Mouse (Mus musculus): Measurements from ENCODE around the gene Stt3b.
A peak's percentile ranks its signal among the peaks of the same experiment; 100 is the strongest.

Stt3b gene

DNA sequence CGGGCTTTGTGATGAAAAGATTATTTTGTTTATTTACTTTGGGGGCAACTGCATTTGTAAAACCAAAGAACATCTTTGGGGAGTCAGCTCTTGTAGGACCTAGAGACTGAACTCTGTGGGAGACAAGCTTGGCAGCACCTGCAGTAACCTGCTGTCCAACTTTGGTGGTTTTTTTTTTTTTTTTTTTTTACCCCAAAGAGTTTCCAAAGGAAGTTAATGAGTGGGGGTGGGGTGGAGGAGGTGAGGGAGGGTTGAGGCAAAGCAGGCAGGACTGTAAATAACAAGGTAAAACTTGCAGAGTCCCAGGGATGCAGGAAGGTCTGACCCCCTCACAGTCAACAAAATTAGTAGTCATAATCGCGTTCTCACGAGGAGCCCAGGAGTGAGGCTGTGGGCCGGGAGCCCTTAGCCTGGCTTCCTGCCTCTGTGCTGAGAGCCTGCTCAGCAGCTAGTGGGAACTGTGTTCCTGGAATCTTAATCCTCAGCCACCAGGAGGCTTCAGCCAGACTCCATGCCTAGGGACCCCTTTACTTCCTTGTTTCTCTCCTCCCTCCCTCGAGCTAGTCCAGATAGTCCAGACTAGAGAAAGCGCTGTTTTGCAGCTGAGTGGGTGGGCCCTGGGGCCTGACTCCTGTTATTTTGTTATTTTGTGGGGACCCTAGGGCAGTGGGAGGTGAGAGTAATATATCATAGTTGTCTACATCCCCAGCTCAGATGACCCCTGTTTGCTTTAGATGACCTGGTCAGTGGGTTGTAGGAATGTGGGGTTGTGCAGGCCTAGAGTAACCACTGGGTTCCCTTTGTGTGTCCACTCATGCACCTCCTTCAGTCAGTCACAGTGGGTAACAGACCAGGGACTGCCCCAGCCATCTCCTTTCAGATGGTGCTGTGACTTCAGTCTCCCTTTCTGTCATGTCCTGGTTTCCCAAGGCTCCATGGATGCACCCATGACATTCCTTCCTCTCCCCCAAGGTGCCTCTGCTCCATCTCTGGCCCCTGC is 95.3 kb downstream of the Stt3b start:
- DNase-seq (ENCODE audit: low read depth, low spot score), result peak; percentile 12

DNA sequence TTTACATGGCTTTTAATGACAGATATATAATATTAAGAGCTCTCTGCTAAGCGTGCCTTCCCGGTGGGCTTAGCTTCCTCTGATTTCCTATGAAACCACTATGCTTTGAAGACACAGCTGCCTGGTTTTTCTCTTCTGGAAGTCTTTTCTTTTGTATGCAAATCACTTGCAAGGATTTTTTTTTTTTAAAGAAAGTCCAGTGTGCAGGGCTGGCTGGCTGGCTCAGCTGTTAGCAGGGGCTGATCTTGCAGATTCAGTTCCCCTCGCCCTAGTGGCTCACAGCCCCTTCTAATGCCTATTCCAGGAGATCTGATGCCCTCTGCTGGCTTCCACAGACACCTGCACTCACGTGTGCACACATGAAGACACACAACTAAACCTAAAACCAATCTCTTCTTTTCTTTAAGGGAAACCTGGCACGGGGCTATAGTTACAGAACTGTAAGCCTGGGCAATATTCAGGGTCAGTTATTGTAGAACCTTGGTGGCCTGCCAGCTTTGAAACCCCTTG is 96.4 kb downstream of the Stt3b start:
- no peak for DNase-seq (ENCODE audit: low read depth, low spot score)

DNA sequence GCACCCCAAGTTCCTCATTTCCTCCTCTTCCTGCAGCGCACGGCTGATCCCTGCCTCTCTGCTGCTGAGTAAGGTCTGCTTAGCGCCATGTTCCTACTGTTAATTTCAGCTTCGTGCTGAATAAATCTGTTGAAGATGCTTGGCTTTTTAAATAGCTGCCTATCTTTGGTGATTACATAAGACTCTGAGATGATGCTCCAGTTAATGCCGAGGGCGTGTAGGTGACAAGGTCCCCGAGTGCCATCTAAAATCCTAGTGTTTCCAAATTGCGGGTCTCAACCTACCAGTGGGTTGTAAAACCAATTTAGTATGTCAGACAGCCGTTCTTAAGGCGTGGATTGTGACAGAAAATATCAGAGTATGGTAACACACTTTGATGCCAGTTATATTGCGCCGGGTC is 99.7 kb downstream of the Stt3b start:
- no peak for DNase-seq (ENCODE audit: low read depth, low spot score)

DNA sequence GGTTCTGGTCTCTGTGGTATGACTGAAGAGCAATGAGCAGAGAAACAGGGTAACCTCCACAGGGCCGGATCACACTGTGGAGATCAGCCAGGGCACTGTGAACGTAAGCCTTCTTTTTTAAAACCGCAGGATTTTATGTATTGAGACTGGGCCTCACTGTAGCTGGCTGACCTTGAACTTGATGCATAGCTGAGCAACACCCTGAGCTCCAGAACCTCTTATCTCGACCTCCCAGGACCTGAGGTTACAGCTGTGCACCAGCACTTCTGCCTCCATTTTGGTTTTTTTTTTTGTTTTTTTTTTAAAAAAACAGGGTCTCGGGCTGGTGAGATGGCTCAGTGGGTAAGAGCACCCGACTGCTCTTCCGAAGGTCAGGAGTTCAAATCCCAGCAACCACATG is 100.5 kb downstream of the Stt3b start:
- DNase-seq (ENCODE audit: low read depth, low spot score), result no peak

DNA sequence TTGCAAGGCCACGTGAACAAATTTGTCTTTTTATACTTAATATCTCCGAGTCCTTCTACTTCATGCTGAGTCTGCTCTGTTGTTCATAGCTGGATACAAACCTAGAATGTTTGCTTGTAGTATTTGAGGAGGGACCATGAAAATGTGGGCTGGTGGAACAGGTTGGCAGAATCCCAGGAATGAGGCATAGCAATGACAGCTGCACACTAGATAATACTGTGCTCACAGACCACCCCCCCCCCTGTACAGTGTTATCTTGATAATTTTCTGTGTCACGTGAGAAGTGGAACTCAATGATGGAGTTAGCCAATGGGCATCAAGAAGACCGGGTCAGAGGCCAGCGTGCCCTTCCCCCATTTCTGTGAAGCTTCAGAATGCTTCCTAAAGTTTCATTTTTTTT is 104.0 kb downstream of the Stt3b start:
- no peak for DNase-seq (ENCODE audit: low read depth, low spot score)

DNA sequence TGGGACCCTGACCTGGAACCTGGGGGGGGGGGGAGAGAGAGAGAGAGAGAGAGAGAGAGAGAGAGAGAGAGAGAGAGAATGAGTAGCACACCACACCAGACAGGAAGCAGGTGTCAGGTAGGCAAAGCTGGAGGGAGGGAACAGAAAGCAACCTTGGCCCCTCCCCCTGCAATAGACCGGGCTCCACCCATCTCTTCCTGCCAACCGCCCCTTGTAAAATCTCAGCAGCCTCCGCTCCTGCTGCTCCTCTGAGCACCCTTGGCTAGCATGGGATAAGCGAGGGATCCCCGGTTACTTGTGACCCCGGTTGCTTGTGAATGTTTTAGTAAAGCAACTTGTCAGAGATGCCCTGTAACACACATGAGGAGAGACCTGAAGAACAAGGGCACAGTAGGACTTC is 104.7 kb downstream of the Stt3b start:
- peak; percentile 72 for DNase-seq (ENCODE audit: low read depth, low spot score)

DNA sequence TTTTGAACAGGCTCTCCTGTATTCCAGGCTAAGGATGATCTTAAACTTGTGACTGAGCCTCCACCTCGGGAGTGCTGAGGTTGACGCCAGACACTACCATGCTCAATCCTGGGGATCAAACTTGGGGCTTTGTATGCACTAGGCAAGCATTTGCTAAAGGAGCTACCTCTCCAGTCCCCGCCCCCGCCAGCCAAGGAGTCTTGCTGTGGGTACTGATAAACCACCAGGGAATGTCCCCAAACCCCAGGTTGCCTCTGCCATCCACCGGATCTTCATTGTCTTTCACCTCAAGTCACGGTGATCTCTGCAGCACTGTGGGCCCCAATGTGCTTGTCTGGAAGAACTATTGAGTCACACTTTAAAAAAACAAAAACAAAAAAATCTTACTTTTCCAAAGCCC is 107.1 kb downstream of the Stt3b start:
- DNase-seq (ENCODE audit: low read depth, low spot score), result peak; percentile 24

DNA sequence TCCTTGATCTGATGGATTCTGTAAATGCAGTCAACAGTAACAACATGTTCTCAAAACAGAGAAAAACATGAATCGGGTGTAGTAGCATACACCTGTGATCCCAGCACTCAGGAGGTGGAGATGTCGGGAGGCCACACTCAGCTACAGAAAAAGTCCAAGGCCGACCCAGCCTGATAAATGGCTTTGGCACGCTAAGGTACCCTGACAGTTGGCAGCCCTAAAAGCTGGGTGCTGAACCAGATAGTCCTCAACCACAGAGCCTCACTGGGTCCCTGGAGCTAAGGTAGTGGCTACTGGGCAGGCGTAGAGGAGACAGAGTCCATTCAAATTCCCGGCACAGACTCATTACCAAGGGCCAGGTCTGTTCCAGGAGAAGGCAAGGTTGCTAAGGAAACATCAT is 109.0 kb downstream of the Stt3b start:
- no peak for DNase-seq (ENCODE audit: low read depth, low spot score)

DNA sequence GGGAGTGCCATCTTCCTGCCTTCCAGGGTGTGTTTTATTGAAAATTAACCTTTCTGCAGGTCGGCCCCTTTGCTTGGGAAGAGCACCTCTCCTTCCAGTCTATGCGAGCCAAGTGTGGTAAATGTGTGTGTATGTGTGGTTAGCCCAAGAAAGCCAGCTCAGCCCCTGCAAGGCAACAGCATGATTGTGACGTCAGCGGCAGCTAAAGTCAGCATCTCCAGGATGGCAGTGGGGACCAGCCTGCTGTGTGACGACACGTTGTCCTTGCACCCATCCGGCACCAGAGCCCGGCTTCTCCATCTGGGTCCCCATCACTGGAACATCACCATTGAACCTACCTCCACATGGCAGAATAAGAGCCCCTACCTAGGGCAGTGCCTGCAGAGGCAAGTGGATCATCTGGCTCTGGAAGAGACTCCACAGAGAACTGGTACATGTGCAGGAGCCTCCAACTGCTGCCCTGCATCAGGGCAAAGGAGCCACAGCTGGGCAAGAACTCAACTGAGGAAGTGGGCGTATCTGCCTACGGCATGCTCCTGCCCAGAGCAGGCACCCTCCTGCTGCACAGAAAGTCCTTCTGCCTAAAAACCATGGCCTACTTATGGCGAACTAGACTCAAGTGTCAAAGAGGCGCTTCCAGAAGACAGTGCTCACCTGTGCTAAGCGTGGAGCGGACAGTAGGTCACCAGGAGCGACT is 109.9 kb downstream of the Stt3b start:
- no peak for DNase-seq (ENCODE audit: low read depth, low spot score)

DNA sequence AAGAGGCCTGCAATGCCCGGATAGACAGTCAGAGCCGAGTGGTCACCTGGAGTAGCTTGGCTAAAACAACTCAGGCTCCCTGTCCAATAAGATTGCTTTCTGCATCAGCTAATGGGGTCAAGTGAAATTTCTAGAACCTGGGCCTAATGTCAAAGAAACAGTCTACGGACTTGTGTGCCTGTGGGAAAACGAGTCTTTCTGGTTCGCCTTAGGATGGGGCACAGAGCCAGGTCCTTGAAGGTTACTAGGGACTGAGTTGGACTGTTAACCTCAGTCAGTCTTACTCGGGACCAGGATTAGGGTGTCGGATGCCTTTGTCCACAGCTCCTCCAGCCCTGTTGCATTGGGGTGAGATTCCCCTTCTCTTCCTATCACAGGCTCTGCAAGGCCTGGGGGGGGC is 113.1 kb downstream of the Stt3b start:
- DNase-seq (ENCODE audit: low read depth, low spot score), result no peak

DNA sequence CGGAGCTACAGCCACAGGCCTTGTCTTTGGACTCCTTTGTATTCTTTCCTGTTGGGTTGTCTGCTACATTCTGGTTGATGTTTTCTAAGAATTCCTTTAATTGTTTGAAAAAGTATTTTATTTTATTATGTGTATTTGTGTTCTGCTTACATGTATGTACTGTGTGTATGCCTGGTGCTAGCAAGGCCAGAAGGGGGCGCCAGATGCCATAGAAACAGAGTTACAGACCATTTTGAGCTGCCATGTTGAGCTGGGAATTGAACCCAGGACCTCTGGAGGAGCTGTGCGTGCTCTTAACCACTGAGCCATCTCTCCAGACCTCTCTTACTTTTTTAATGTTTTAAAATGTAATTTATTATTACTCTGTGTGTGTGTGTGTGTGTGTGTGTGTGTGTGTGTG is 117.3 kb downstream of the Stt3b start:
- DNase-seq (ENCODE audit: low read depth, low spot score), result peak; percentile 32
